Mouse (Mus musculus): ENCODE results near the gene Smg1. TPM values are rescaled to one million over a fixed set of nuclear protein-coding genes. Genes with fewer than 3 reads are reported as not detected.
"Not testable (repeated sequence)": the region's sequence is repeated elsewhere in the genome, so short reads cannot be mapped to it uniquely, and the experiment has no call there.

The Smg1 gene
- total RNA-seq, 2 experiments from 2014 or later: 35.8 to 50.7 TPM

- no peak for DNase-seq
Observed at GRCm38 (mm10) chr7:118249563-118249962, 6.1 kb upstream of the Smg1 start.

GRCm38 (mm10) chr7:118248069-118248468, 4.6 kb upstream of the Smg1 start:
- DNase-seq: no peak

GRCm38 (mm10) chr7:118245260-118245659, 1.8 kb upstream of the Smg1 start:
- no peak for DNase-seq

GRCm38 (mm10) chr7:118242911-118243412, 508 bp downstream of the Smg1 start:
- DNase-seq: no peak

- no peak for DNase-seq
Observed at GRCm38 (mm10) chr7:118242309-118242708, 1.2 kb downstream of the Smg1 start.

GRCm38 (mm10) chr7:118240402-118240801, 3.1 kb downstream of the Smg1 start:
- DNase-seq: no peak

GRCm38 (mm10) chr7:118239996-118240395, 3.5 kb downstream of the Smg1 start:
- DNase-seq: no peak

- DNase-seq: no peak
Observed at GRCm38 (mm10) chr7:118236949-118237348, 6.5 kb downstream of the Smg1 start.

GRCm38 (mm10) chr7:118234236-118234635, 9.2 kb downstream of the Smg1 start:
- DNase-seq: no peak

GRCm38 (mm10) chr7:118232613-118233012, 10.9 kb downstream of the Smg1 start:
- DNase-seq: no peak

GRCm38 (mm10) chr7:118219777-118220176, 23.7 kb downstream of the Smg1 start:
- DNase-seq: no peak

GRCm38 (mm10) chr7:118206396-118206795, 37.1 kb downstream of the Smg1 start:
- no peak for DNase-seq

GRCm38 (mm10) chr7:118195756-118196155, 47.7 kb downstream of the Smg1 start:
- no peak for DNase-seq

- no peak for DNase-seq
Observed at GRCm38 (mm10) chr7:118185878-118186277, 57.6 kb downstream of the Smg1 start.

- DNase-seq: no peak
Observed at GRCm38 (mm10) chr7:118184604-118185003, 58.9 kb downstream of the Smg1 start.

GRCm38 (mm10) chr7:118181123-118181522, 62.3 kb downstream of the Smg1 start:
- DNase-seq: no peak

GRCm38 (mm10) chr7:118179782-118180181, 63.7 kb downstream of the Smg1 start:
- DNase-seq: no peak

- no peak for DNase-seq
Observed at GRCm38 (mm10) chr7:118175821-118176355, 67.6 kb downstream of the Smg1 start.

GRCm38 (mm10) chr7:118170125-118170524, 73.3 kb downstream of the Smg1 start:
- not testable (repeated sequence) for DNase-seq

GRCm38 (mm10) chr7:118163006-118163405, 80.5 kb downstream of the Smg1 start:
- DNase-seq: peak; percentile 7

GRCm38 (mm10) chr7:118160121-118160520, 83.3 kb downstream of the Smg1 start:
- DNase-seq: no peak

GRCm38 (mm10) chr7:118156461-118156860, 87.0 kb downstream of the Smg1 start:
- no peak for DNase-seq

GRCm38 (mm10) chr7:118154150-118154549, 89.3 kb downstream of the Smg1 start:
- DNase-seq: no peak

GRCm38 (mm10) chr7:118143602-118144001, 99.9 kb downstream of the Smg1 start:
- DNase-seq: no peak

- DNase-seq: no peak
Observed at GRCm38 (mm10) chr7:118143123-118143522, 100.3 kb downstream of the Smg1 start.
